Mouse (Mus musculus): ENCODE data around the gene Ing3. TPM values are rescaled to one million over a fixed set of nuclear protein-coding genes. Genes with fewer than 3 reads are reported as not detected.

Gene Ing3
- 14.5 and 25.2 TPM in 2 replicates for total RNA-seq (2014; rRNA removed)
- 40.6 and 50.0 TPM in 2 replicates for polyA plus RNA-seq (2015; fragmentation: Nextera tagmentation; extraction: Ambion mirVana)

- Histone ChIP-seq H3K27me3 (ENCODE audit: insufficient read depth, low read length) (no peaks in the 10 kb centered on the region), H3K9me3 (ENCODE audit: low read length) (no peaks in the 10 kb centered on the region), H3K4me1 (ENCODE audit: insufficient read depth, low read length) (0 out of 2 replicates have a peak, but pooled peaks cover 3% of the 10 kb centered on the region), H3K27ac (ENCODE audit: low read depth, low read length) (peak within 1 kb of the TSS; percentile 98), H3K4me3 (ENCODE audit: low read depth, low read length) (peak within 1 kb of the TSS; percentile 78), H3K36me3 (ENCODE audit: insufficient read depth, low read length) (0 out of 2 replicates have a peak, but pooled peaks cover 7% of the 10 kb centered on the region), H3K9ac (replicated peaks; ENCODE audit: low read length, poor library complexity, severe bottlenecking) (peak within 1 kb of the TSS; percentile 81), H3K4me2 (ENCODE audit: low read depth, low read length, poor library complexity, severe bottlenecking) (peak within 1 kb of the TSS; percentile 59)
- no peak; the same call in 1 of the 2 replicates for TF ChIP-seq CTCF (IDR thresholded peaks at IDR 0.05)
- under 1% methylated on average over 33 of the region's 35 CpGs for whole genome bisulfite sequencing
- peak; percentile 99 for DNase-seq (ENCODE audit: low spot score)
- peak; percentile 97 for ATAC-seq (ENCODE audit: low FRiP score)
Measured at GRCm38 (mm10) chr6:21949226-21949731, at the start of gene Ing3. Ing3 (plus strand) TSS chr6:21949571.

GRCm38 (mm10) chr6:21909720-21910119 is 39.7 kb upstream of the Ing3 start:
- ATAC-seq (ENCODE audit: low FRiP score): no peak
- Histone ChIP-seq H3K27me3 (ENCODE audit: insufficient read depth, low read length) (no peaks in the 10 kb centered on the region), H3K4me1 (ENCODE audit: insufficient read depth, low read length) (no peaks in the 10 kb centered on the region), H3K9ac (replicated peaks; ENCODE audit: low read length, poor library complexity, severe bottlenecking) (no peak overlapping the region), H3K27ac (ENCODE audit: low read depth, low read length) (no peak overlapping the region), H3K4me2 (ENCODE audit: low read depth, low read length, poor library complexity, severe bottlenecking) (no peak overlapping the region), H3K9me3 (ENCODE audit: low read length) (no peaks in the 10 kb centered on the region), H3K4me3 (ENCODE audit: low read depth, low read length) (no peak overlapping the region), H3K36me3 (ENCODE audit: insufficient read depth, low read length) (no peaks in the 10 kb centered on the region)
- TF ChIP-seq CTCF (IDR thresholded peaks at IDR 0.05): no peak
- DNase-seq (ENCODE audit: low spot score): no peak

- ATAC-seq (ENCODE audit: low FRiP score) (no peak), DNase-seq (ENCODE audit: low spot score) (no peak)
- H3K9me3 ChIP-seq (ENCODE audit: low read length): no peaks in the 10 kb centered on the region
- TF ChIP-seq CTCF (IDR thresholded peaks at IDR 0.05): no peak
- 93% methylated on average over 6 of the region's 6 CpGs for WGBS
- no peak overlapping the region for H3K27ac ChIP-seq (ENCODE audit: low read depth, low read length)
- H3K27me3 ChIP-seq (ENCODE audit: insufficient read depth, low read length): no peaks in the 10 kb centered on the region
- no peaks in the 10 kb centered on the region for H3K36me3 ChIP-seq (ENCODE audit: insufficient read depth, low read length)
- H3K4me1 ChIP-seq (ENCODE audit: insufficient read depth, low read length): no peaks in the 10 kb centered on the region
- no peak overlapping the region for H3K4me2 ChIP-seq (ENCODE audit: low read depth, low read length, poor library complexity, severe bottlenecking)
- H3K4me3 ChIP-seq (ENCODE audit: low read depth, low read length): no peak overlapping the region
- no peak overlapping the region for H3K9ac ChIP-seq (replicated peaks; ENCODE audit: low read length, poor library complexity, severe bottlenecking)
Measured at GRCm38 (mm10) chr6:21910804-21911203, 38.6 kb upstream of the Ing3 start.

GRCm38 (mm10) chr6:21916591-21916990 is 32.8 kb upstream of the Ing3 start:
- TF ChIP-seq CTCF (IDR thresholded peaks at IDR 0.05): no peak
- Histone ChIP-seq H3K4me3 (ENCODE audit: low read depth, low read length) (no peak overlapping the region), H3K4me2 (ENCODE audit: low read depth, low read length, poor library complexity, severe bottlenecking) (no peak overlapping the region), H3K9ac (replicated peaks; ENCODE audit: low read length, poor library complexity, severe bottlenecking) (no peak overlapping the region), H3K27ac (ENCODE audit: low read depth, low read length) (no peak overlapping the region), H3K9me3 (ENCODE audit: low read length) (no peaks in the 10 kb centered on the region), H3K4me1 (ENCODE audit: insufficient read depth, low read length) (no peaks in the 10 kb centered on the region), H3K36me3 (ENCODE audit: insufficient read depth, low read length) (no peaks in the 10 kb centered on the region), H3K27me3 (ENCODE audit: insufficient read depth, low read length) (no peaks in the 10 kb centered on the region)
- WGBS: 93% methylated on average over 2 of the region's 2 CpGs
- DNase-seq (ENCODE audit: low spot score): no peak
- ATAC-seq (ENCODE audit: low FRiP score): no peak

GRCm38 (mm10) chr6:21924150-21924549 is 25.2 kb upstream of the Ing3 start:
- no peaks in the 10 kb centered on the region for H3K9me3 ChIP-seq (ENCODE audit: low read length)
- ATAC-seq (ENCODE audit: low FRiP score) (no peak), DNase-seq (ENCODE audit: low spot score) (no peak)
- 30% methylated on average over 1 of the region's 1 CpGs for WGBS
- no peak overlapping the region for H3K27ac ChIP-seq (ENCODE audit: low read depth, low read length)
- no peak overlapping the region for H3K4me2 ChIP-seq (ENCODE audit: low read depth, low read length, poor library complexity, severe bottlenecking)
- H3K27me3 ChIP-seq (ENCODE audit: insufficient read depth, low read length): no peaks in the 10 kb centered on the region
- H3K9ac ChIP-seq (replicated peaks; ENCODE audit: low read length, poor library complexity, severe bottlenecking): no peak overlapping the region
- no peak overlapping the region for H3K4me3 ChIP-seq (ENCODE audit: low read depth, low read length)
- H3K4me1 ChIP-seq (ENCODE audit: insufficient read depth, low read length): no peaks in the 10 kb centered on the region
- peak; percentile 7; the same call in 1 of the 2 replicates for TF ChIP-seq CTCF (IDR thresholded peaks at IDR 0.05)
- no peaks in the 10 kb centered on the region for H3K36me3 ChIP-seq (ENCODE audit: insufficient read depth, low read length)

GRCm38 (mm10) chr6:21937981-21938635 is 11.3 kb upstream of the Ing3 start:
- Histone ChIP-seq H3K27ac (ENCODE audit: low read depth, low read length) (no peak overlapping the region), H3K9me3 (ENCODE audit: low read length) (no peaks in the 10 kb centered on the region), H3K27me3 (ENCODE audit: insufficient read depth, low read length) (no peaks in the 10 kb centered on the region), H3K4me3 (ENCODE audit: low read depth, low read length) (no peak overlapping the region), H3K36me3 (ENCODE audit: insufficient read depth, low read length) (no peaks in the 10 kb centered on the region), H3K4me2 (ENCODE audit: low read depth, low read length, poor library complexity, severe bottlenecking) (no peak overlapping the region), H3K4me1 (ENCODE audit: insufficient read depth, low read length) (no peaks in the 10 kb centered on the region), H3K9ac (replicated peaks; ENCODE audit: low read length, poor library complexity, severe bottlenecking) (no peak overlapping the region)
- no peak for TF ChIP-seq CTCF (IDR thresholded peaks at IDR 0.05)
- 86% methylated on average over 4 of the region's 4 CpGs for WGBS
- DNase-seq (ENCODE audit: low spot score) (no peak), ATAC-seq (ENCODE audit: low FRiP score) (no peak)

All from midbrain, postnatal 0 days (tissue).